Mouse (Mus musculus) spleen, adult 2 months (tissue): ENCODE results near the gene Disp1.

Experiments used
- CTCF ChIP-seq: fragments of 200-500 bp; IDR thresholded peaks from 2 replicates; pipeline ENCODE4 v1.5.1; 2011; ENCODE audit warnings: mild to moderate bottlenecking, inconsistent platforms; ENCODE audit not compliant: insufficient read depth, insufficient read length, insufficient replicate concordance; ENCODE audit errors: extremely low read depth
- POLR2A ChIP-seq: fragments of 200-500 bp; IDR thresholded peaks from 2 replicates; pipeline ENCODE4 v1.6.1; 2011; ENCODE audit warnings: low read depth, low read length, inconsistent platforms

DNA sequence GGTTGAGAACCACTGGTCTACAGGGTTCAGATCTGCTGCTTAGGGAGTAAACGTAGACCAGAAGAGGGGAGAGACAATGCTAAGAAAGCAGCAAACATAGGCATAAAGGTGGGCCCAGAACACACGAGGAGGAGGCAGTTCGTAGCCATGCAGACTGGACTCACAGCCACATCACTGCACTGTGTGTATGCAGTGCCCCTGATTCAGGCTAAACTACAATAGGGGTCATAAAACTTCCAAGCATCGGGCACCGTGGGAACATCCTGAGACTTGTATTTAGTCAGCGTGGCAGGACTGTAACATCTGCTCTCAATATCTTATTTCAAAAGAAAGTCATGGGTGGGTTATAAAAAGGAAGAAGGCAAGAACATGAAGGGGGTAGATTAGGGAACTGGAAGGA lies 52.9 kb downstream of the Disp1 start:
- TF ChIP-seq CTCF (no peak), POLR2A (no peak)
